Mouse (Mus musculus): ENCODE results near the gene Med18. TPM values are rescaled to one million over a fixed set of nuclear protein-coding genes. Genes with fewer than 3 reads are reported as not detected.

Gene Med18
- polyA plus RNA-seq, 1 experiment from 2014 or later: 11.3 TPM

DNA sequence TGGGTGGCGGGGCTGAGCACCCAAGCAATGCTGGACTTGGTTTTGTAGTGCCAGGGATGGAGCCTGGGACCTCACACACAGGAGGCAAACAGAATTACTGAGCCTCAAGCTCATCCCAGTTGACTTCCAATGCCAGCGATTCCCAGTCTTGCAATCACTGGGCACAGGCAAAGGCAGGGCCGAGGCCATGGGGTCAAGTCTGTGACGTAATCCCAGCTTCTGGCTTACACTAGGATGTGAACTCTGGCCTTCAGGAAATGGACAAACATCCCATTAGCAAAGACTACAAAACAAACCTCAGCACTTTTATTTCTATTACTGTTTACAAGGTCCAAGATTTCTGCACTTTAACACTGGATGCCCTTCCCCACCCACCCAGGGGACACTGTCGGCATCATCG lies 28.0 kb upstream of the Med18 start:
- ATAC-seq (peak; percentile 42), DNase-seq (ENCODE audit: low spot score) (peak; percentile 54)
- WGBS: 61% methylated on average over 6 of the region's 6 CpGs
- H3K4me3 ChIP-seq (ENCODE audit: low read depth, low read length): no peak overlapping the region
- no peaks in the 10 kb centered on the region for H3K4me1 ChIP-seq (ENCODE audit: insufficient read depth, low read depth, low read length)
- H3K4me2 ChIP-seq (replicated peaks; ENCODE audit: low read depth, low read length): no peak overlapping the region
- no peak for TF ChIP-seq CTCF (IDR thresholded peaks at IDR 0.05)
- TF ChIP-seq EP300 (IDR thresholded peaks at IDR 0.05): no peak
- no peak overlapping the region for H3K27ac ChIP-seq (ENCODE audit: low read length)
- H3K9me3 ChIP-seq (ENCODE audit: low read length): no peaks in the 10 kb centered on the region
- no peaks in the 10 kb centered on the region for H3K27me3 ChIP-seq (replicated peaks; ENCODE audit: insufficient read depth, low read length)
- H3K36me3 ChIP-seq (ENCODE audit: insufficient read depth, low read length): peaks cover 19% of the 10 kb centered on the region
- H3K9ac ChIP-seq (replicated peaks; ENCODE audit: low read depth): no peak overlapping the region

DNA sequence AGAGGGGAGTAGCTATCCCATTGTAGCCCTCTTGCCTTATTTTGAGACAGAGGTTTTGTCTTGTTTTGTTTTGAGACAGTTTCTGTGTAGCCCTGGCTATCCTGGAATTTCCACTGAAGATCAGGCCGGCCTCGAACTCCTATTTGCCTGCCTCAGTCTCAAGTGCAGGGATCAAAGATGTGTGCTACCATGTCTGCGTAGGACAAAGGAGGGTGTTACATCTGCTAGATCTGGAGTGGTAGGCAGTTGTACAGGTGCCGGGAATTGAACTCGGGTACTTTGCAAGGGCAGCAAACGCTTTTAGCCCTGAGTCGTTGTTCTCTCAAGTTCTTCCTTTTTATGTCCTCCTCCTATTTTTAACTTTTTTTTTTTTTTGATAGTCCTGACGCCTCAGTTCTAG lies 27.3 kb upstream of the Med18 start:
- no peak overlapping the region for H3K4me2 ChIP-seq (replicated peaks; ENCODE audit: low read depth, low read length)
- no peak for DNase-seq (ENCODE audit: low spot score)
- no peak for TF ChIP-seq EP300 (IDR thresholded peaks at IDR 0.05)
- TF ChIP-seq CTCF (IDR thresholded peaks at IDR 0.05): no peak
- no peak for ATAC-seq
- no peak overlapping the region for H3K27ac ChIP-seq (ENCODE audit: low read length)
- no peaks in the 10 kb centered on the region for H3K9me3 ChIP-seq (ENCODE audit: low read length)
- 87% methylated on average over 8 of the region's 8 CpGs for WGBS
- H3K27me3 ChIP-seq (replicated peaks; ENCODE audit: insufficient read depth, low read length): no peaks in the 10 kb centered on the region
- no peak overlapping the region for H3K4me3 ChIP-seq (ENCODE audit: low read depth, low read length)
- no peak overlapping the region for H3K9ac ChIP-seq (replicated peaks; ENCODE audit: low read depth)
- peaks cover 14% of the 10 kb centered on the region; the same call in 1 of the 2 replicates for H3K36me3 ChIP-seq (ENCODE audit: insufficient read depth, low read length)
- H3K4me1 ChIP-seq (ENCODE audit: insufficient read depth, low read depth, low read length): no peaks in the 10 kb centered on the region

DNA sequence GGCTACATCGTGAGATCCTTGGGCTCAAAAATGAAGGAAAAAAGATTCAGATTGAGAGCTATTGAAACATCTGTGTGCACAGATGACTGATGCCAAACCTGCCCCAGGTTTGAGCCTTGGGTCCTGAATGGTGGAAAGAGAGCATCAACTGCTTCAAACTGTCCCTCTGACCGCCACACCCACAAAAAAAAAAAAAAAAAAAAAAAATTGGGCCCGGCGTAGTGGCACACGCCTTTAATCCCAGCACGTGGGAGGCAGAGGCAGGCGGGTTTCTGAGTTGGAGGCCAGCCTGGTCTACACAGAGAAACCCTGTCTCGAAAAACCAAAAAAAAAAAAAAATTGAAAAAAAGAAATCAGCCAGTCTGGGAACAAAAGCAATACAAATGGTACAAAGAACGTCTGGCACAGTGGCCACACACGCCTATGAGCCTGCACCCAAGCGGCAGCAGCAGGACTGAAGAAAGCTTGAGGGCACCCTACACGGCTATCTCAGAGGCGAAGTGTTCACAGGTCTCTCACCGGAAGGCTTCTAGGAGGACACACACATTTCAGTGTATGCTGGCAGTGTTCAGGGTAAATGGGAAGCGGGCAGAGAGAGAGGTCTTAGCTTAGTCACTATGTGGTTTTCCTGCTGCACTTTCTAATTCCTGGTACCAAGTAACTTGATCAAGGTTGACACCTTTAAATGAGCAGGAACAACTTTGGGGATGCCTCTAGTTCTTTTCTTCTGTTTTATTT lies 26.7 kb upstream of the Med18 start:
- Histone ChIP-seq H3K4me2 (replicated peaks; ENCODE audit: low read depth, low read length) (no peak overlapping the region), H3K9ac (replicated peaks; ENCODE audit: low read depth) (no peak overlapping the region), H3K4me1 (ENCODE audit: insufficient read depth, low read depth, low read length) (no peaks in the 10 kb centered on the region), H3K27me3 (replicated peaks; ENCODE audit: insufficient read depth, low read length) (no peaks in the 10 kb centered on the region), H3K9me3 (ENCODE audit: low read length) (no peaks in the 10 kb centered on the region), H3K27ac (ENCODE audit: low read length) (no peak overlapping the region), H3K4me3 (ENCODE audit: low read depth, low read length) (no peak overlapping the region), H3K36me3 (ENCODE audit: insufficient read depth, low read length) (peaks cover 8% of the 10 kb centered on the region; the same call in 1 of the 2 replicates)
- ATAC-seq (no peak), DNase-seq (ENCODE audit: low spot score) (no peak)
- TF ChIP-seq CTCF (IDR thresholded peaks at IDR 0.05) (no peak), EP300 (IDR thresholded peaks at IDR 0.05) (no peak)
- 88% methylated on average over 15 of the region's 15 CpGs for WGBS

DNA sequence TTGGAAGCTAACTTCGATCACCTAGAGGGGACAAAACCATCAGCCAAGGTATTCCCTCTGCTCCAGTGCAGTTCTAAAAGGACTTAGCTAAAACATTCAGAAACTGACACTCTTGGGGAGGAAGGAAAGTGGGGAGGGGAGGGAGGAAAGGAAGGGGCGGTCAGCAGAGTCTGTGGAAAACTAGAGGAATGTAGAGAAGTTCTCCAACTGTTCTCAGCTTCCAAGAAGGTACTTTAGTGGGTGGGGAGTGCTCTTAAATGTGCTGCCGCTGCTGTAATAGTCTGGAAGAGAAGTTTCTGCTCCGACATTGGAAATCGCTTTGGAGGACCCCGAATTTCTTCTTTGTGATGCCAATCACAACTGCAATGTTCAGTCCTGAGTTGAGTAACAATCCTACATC lies 25.3 kb upstream of the Med18 start:
- Histone ChIP-seq H3K4me2 (replicated peaks; ENCODE audit: low read depth, low read length) (no peak overlapping the region; the same call in 1 of the 2 replicates), H3K36me3 (ENCODE audit: insufficient read depth, low read length) (peaks cover 3% of the 10 kb centered on the region; the same call in 1 of the 2 replicates), H3K27ac (ENCODE audit: low read length) (peak overlapping the region; percentile 51), H3K9ac (replicated peaks; ENCODE audit: low read depth) (no peak overlapping the region), H3K9me3 (ENCODE audit: low read length) (no peaks in the 10 kb centered on the region), H3K4me1 (ENCODE audit: insufficient read depth, low read depth, low read length) (no peaks in the 10 kb centered on the region), H3K27me3 (replicated peaks; ENCODE audit: insufficient read depth, low read length) (no peaks in the 10 kb centered on the region), H3K4me3 (ENCODE audit: low read depth, low read length) (no peak overlapping the region)
- DNase-seq (ENCODE audit: low spot score) (peak; percentile 79), ATAC-seq (peak; percentile 78)
- 50% methylated on average over 6 of the region's 6 CpGs for WGBS
- TF ChIP-seq CTCF (IDR thresholded peaks at IDR 0.05) (no peak), EP300 (IDR thresholded peaks at IDR 0.05) (no peak)

DNA sequence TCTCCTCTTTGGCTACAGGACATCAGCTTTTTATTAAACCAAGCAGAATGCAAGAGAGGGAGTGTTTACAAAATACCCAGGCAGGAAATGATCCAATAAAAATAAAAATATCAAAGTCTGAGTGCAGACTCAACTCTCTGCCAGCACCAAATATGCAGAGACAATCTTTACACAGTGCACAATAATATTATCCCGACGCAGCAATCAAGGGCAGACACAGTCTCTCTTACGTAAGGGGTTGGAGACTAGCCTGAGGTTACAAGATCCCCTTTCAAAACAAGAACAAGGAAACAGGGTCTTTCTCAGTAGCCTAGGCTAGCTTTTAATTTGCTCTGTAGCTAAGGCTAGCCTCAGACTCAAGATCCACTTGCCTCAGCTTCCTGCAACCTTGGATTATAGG lies 24.8 kb upstream of the Med18 start:
- H3K4me1 ChIP-seq (ENCODE audit: insufficient read depth, low read depth, low read length): no peaks in the 10 kb centered on the region
- no peak overlapping the region for H3K4me2 ChIP-seq (replicated peaks; ENCODE audit: low read depth, low read length)
- H3K4me3 ChIP-seq (ENCODE audit: low read depth, low read length): no peak overlapping the region
- DNase-seq (ENCODE audit: low spot score) (peak; percentile 39), ATAC-seq (peak; percentile 47)
- H3K9ac ChIP-seq (replicated peaks; ENCODE audit: low read depth): no peak overlapping the region
- no peaks in the 10 kb centered on the region for H3K9me3 ChIP-seq (ENCODE audit: low read length)
- H3K27me3 ChIP-seq (replicated peaks; ENCODE audit: insufficient read depth, low read length): no peaks in the 10 kb centered on the region
- WGBS: 28% methylated on average over 3 of the region's 3 CpGs
- peaks cover 3% of the 10 kb centered on the region; the same call in 1 of the 2 replicates for H3K36me3 ChIP-seq (ENCODE audit: insufficient read depth, low read length)
- H3K27ac ChIP-seq (ENCODE audit: low read length): peak overlapping the region; percentile 51; the same call in 1 of the 2 replicates
- TF ChIP-seq CTCF (IDR thresholded peaks at IDR 0.05) (no peak), EP300 (IDR thresholded peaks at IDR 0.05) (no peak)

DNA sequence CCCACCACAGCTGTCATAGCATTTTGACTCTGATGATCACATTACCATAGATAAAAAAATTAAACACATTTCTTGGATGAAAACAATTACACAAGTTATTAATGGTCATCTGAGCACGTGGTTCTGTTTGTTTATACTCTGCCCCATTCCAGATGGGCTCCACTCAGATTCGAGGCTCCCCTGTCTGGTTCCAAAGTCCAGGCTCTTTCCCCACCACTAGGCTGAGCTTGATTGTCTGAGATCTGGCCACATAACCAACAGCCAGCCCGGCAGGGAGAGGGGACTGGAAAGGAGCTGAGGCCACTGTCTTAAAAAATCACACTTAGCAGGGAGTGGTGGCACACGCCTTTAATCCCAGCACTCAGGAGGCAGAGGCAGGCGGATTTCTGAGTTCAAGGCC lies 21.1 kb upstream of the Med18 start:
- Histone ChIP-seq H3K4me2 (replicated peaks; ENCODE audit: low read depth, low read length) (no peak overlapping the region), H3K4me3 (ENCODE audit: low read depth, low read length) (no peak overlapping the region), H3K9ac (replicated peaks; ENCODE audit: low read depth) (no peak overlapping the region), H3K36me3 (ENCODE audit: insufficient read depth, low read length) (no peaks in the 10 kb centered on the region), H3K27me3 (replicated peaks; ENCODE audit: insufficient read depth, low read length) (no peaks in the 10 kb centered on the region), H3K4me1 (ENCODE audit: insufficient read depth, low read depth, low read length) (no peaks in the 10 kb centered on the region), H3K27ac (ENCODE audit: low read length) (no peak overlapping the region), H3K9me3 (ENCODE audit: low read length) (no peaks in the 10 kb centered on the region)
- WGBS: 52% methylated on average over 5 of the region's 5 CpGs
- ATAC-seq (no peak), DNase-seq (ENCODE audit: low spot score) (no peak)
- TF ChIP-seq CTCF (IDR thresholded peaks at IDR 0.05): no peak
- no peak for TF ChIP-seq EP300 (IDR thresholded peaks at IDR 0.05)

Measured in lung, postnatal 0 days (tissue).